Mouse (Mus musculus): ENCODE results near the gene Ebf1.

The Ebf1 gene

DNA sequence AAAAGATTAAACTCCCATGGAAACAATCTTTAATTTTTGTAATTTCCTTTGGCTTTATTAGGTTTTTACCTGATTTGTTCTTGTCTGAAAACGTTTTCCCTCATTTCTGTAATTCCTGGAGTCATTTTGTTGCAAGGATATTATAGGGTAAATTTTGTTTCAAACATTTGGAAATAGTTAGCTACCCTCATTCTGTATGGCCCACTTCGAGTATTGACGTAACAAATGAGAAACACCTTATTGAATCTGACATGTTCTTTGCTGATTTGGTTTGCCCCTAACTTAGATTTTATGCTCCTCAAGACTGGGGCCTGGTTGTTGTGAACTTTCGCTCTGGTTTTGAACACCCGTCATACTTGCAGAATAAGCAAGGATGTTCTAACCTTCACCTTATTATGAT, 120.9 kb downstream of the Ebf1 start:
- no peak for DNase-seq (ENCODE audit: low spot score in 2 of 2)

DNA sequence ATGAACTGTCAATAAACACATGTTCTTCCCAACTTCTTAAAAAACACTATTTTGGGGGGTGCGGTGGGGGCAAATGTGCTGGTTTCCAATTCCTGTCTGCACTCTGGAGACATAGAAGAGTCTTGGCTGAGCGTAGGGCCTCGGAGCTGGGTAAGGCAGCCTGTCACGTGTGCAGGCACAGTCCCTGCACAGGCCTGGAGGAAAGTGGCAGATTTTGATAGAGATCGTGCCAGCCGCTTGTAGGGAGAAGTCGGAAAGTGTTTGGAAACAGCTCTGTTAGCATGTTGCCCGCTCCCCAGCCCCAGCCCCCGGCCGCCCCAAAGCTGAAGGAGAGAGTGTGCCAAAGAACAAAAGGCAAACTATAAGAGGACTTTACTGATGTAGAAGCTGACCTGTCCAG, 121.7 kb downstream of the Ebf1 start:
- DNase-seq (ENCODE audit: low spot score in 2 of 2): no peak

DNA sequence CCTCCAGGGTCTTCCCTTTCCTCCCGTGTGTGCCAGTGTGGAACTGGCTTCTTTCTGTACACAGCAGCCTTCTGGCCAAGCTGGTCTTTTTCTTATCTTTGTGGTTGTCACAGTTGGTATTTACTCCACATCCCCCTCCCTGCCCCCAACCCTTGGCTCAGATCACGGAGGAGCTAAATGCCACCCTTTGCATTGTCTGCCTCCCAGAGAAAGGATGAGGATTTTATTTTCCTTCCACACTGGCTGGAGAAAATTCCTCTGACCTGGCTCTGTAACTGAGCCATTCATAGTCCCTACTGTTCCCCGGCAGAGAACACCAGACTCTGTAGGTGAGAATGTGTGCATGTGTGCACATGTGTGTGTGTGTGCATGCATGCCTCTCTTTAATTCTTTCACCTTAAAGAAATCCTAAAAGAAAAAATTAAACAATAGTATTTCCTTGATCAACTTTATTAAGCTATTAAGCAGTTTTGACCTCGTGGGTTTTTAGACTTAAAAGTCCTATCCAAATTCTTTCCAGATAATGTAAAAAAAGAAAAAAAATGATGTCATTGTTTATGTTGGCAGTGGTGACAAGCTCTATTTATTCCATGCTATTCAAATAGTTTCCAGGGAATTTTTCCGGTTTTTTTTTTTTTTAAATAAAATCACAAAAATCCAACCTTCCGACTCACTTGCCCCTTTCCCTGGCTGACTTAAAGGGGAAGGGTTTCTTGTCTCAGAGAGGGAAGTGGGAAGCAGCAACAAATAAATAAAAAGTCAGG, 123.3 kb downstream of the Ebf1 start:
- no peak for DNase-seq (ENCODE audit: low spot score in 2 of 2)

DNA sequence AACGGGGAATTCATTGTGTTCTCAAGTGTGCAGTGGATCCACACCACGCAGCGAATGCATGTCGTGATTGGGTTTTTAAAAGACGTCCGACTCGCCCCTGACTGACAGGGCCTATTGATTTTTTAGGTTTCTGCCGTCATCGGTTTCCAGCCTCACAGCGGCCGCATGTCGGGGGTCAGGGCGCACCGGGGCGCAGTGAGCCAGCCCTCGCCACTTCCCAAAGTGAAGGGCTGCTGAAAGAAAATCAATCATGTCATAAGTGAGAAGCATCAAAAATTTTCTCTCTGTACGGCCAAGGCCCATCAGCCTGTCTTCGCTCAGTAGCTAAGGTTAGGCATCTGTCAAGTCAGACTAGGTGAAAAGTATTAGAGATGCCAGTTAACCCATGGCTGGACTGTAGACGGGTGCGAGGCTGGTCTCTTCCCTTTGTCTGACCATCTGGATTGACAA, 124.0 kb downstream of the Ebf1 start:
- no peak for DNase-seq (ENCODE audit: low spot score in 2 of 2)

DNA sequence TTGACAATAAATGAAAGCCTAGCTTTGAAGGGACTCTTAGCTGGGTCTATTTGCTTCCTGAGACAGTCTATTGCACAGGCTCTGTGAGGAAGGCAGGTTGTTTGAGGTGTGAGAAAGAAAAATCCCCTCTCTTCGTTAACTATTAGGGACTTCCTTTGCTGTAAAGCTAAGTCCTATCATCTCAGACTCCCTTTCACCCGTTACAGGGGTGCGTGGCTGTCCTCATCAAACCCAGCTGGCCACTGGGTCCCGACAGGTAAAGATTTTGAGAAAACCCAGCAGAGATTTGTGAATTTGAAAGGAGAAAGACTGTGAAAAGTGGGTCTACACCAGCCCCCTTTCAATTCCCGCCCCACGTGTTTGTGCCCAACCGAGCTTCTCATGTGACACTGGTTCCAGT, 127.3 kb downstream of the Ebf1 start:
- DNase-seq (ENCODE audit: low spot score in 2 of 2): no peak

DNA sequence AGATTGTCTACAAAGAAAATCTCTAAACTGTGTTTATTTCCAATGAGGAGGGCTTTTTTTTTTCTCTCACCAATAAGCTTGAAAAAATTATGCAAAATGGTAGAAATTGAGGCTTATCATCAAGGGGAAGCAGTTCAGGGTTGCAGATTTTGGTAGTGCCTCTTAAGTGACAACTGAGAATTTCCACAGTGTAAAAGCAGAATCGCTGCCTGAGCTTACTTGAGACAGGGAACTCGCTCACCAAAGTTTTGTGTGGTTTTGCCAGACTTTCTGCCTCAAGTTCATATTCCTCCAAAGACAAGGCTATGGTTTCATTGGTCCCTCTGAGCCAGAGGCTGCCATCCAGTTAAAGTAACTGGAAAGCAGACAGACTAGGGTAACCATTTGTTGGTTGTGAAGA, 128.8 kb downstream of the Ebf1 start:
- DNase-seq (ENCODE audit: low spot score in 2 of 2): no peak

DNA sequence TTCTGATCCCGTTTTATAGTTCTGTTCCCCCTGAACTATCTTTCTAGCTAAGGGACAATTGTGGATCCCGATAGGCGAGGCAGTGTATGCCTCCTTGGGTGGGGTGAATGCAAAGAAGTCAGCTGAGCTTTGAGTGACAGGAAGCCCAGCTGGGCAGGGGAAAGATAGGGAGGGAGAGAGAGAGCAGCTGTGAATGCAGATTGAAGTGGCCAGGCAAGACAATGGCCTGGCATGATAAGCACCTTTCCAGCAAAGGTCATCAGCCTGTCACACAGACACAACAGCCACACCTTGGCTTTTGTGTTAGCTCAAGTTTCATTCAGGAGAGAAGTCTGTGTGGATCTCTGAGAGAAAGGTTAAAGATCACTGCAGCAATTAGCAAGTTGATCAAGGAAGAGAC, 129.6 kb downstream of the Ebf1 start:
- no peak for DNase-seq (ENCODE audit: low spot score in 2 of 2)

DNA sequence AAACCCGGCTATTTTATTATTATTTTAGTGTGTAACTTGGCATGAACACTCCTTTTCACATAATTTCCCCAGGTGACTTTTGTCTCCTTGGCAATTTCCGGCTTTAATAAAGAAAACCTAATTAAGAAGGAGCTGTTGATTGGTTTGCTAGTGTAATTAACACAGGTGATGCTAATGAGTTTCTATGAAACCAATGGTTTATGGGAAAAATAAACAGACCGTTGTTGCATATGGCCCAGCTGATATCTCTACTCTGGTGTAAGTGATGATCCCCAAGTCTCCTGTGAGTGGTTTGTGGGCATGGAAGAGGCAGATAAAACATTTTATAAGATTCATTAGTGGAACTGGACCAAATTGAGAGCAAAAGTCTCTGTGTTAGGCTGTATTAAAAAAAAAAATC, 132.2 kb downstream of the Ebf1 start:
- DNase-seq (ENCODE audit: low spot score in 2 of 2): no peak

DNA sequence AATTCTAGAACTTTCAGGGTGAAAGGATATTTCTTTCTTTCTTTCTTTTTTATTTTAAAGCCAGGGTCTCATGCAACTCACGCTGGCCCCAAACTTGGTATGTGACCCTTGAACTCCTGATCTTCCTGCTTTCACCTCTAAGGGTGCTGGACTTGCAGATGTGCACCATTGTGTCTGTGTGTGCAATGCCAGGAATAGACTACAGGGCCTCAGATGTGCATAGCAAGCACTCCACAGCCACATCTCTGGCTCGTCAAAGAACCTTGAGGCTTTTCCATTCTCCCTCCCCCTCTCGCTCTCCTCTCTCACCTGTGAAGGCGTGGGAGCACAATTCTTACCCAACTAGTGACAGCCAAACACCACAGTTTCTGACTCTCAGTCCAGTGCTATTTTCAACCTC, 137.2 kb downstream of the Ebf1 start:
- DNase-seq (ENCODE audit: low spot score in 2 of 2): no peak

DNA sequence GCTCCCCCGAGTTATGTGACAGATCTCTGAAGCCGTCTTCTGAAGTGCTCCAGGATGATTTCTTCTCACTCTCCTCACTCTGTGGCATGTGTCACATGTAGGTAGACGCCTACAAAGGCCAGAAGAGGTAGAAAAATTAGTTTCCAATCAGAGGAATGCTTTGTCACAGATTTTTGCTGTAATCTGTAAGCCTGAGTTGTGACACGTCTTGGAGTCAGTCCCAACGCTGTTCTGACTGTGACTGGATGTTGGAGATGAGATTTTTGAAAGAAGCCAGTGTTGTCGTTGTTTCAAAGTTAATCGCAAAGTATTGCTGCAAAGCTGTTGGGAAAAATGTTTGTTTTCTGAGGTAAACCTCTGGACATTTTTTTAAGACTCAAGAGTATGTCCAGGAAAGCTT, 139.2 kb downstream of the Ebf1 start:
- DNase-seq (ENCODE audit: low spot score in 2 of 2): no peak

DNA sequence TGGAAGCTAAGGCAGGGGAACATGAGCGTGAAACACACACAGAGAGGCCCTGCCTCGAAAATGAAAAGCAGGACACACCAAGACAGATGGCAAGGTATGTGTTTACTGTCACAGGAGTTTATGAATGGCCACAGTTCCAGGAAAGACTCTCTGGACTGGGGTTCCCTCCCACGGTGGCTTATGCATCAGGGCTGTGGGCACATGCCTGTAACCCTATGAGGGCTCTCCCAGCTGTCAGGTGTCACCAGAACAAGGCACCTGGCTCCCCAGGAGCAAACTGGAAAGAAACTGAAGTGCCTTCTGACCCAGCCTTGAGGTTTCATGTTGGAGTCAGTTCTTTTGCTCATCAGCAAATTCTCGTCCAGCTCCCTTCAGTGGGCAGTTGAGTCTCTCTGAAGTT, 141.7 kb downstream of the Ebf1 start:
- DNase-seq (ENCODE audit: low spot score in 2 of 2): no peak

DNA sequence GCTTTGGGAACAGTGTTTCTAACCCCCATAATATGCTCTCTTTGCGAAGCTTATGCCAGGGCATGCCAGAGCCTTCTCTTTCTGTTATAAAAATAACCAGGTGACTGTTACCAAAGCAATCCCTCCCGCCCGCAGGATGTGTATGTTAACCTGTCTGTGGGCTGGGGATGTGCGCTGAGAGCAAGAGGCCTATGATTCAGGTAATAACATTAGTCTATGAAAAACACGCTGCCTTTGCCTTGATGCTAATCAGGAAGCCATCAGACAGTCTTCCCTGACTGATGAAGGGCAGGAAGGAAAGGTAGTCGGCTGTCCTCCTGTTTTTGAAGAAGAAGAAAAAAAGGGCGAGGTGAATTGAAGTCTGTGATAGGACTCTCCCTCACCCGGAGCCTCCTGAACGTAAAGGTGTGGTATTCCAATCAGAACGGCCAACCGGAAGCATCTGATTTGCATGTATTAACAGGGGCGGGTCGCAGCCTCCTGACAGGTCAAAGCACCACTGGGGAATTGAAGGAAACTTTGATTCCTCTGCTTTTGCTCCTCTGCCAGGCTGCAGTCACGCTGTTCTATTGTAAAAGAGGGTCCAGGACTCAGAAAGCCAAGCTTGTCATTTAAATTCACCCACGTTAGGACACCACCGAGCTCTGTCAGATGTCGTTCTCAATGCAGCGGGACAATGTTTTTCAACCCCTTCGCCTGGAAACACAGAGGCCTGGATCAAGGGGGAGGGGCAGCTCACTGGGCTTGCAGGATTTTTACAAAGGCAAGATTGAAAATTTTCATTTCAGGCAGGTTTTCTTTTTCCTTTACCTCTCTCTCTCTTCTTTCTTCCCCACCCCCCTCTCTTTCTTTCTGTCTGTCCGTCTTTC, 144.2 kb downstream of the Ebf1 start:
- DNase-seq (ENCODE audit: low spot score in 2 of 2): no peak

DNA sequence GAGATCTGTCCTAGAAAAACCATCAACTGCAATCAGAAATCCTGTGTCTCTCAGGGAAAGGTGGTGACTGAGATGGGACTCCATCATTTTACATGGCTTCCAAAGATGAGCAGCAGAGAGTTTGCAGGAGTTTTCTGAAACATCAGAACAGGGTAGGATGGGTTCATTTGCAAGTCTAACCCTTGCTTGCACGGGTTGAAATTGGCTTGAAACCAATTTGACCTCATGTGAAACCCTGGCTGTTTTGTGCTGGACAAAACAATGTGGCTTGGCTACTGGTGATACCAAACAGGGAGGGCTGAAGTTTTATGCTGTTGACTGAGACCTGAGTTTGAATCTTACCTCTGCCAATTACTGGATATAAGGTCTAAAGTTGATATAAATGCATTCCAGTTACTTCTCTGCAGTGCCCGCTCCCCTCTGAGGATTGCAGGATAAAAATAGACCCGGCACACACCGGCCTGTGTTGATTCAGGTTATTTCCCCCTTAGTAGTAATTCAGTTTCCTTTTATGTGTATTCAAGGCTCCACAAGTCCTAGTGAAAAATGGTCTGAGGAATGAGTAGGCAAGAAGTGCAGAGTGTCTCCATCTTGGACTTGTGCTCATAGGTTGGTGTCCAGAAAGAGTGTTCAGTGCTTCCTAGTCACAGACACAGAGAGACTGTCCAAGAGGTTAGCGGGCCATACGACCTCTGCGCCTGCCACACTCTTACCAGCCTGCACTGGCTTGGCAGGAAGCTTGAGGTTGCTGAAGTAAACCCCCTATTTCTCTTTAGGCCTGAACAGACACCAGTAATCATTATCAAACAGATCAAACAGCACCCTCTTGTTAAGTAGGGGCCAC, 147.1 kb downstream of the Ebf1 start:
- no peak for DNase-seq (ENCODE audit: low spot score in 2 of 2)

DNA sequence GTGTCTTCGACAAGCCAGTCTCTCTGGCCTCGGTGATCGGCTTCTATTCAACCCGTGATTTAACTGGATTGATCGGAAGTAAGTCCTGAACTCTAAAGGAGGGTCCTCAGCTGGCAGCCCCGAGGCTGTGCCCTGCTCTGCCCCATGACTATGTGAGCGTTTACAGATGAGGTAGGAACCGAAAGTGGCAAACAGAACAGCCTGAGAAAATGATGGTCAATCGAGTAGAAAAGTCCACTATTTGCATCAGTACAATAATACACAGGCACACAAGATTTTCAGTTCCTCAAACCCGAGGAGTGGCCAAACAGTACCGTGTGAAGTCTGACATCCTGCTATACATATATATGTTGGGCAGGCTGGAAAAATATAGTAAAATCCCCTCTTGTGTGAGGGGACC, 147.9 kb downstream of the Ebf1 start:
- no peak for DNase-seq (ENCODE audit: low spot score in 2 of 2)

DNA sequence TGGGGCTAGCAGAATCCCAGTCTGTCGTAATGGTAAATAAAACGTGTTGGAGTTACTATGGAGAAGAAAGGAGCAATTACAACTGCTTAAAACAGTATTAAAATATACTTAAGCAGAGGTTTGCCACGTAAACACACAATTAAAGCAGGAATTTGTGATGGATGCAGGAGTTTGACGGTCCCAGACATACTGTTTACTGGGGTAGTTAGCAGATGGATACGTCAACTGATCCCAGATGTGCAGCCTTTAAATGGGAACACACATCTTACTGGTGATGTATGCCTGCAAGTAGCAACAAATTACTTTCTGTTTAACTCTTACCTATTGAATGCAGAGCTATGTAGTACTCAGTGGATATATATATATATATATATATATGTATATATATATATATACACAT, 149.1 kb downstream of the Ebf1 start:
- no peak for DNase-seq (ENCODE audit: low spot score in 2 of 2)

DNA sequence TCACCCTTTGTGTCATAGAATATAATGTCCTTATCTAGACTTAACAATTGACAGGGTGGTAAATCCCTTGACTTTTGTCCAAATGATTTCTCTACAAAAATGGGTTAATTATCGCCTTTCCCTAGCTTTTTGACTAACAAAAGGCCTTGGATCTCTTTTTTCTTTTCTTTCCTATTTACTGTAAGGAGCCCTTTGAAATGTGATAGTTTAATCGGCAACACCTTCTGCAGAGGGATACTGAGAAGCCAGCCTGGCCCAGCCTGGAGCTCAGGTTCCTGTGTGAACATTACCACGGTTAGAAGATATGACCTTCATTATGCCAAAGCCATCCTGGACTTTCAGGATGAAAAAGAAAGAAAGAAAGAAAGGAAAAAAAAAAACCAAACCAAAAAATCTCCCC, 150.2 kb downstream of the Ebf1 start:
- DNase-seq (ENCODE audit: low spot score in 2 of 2): no peak

DNA sequence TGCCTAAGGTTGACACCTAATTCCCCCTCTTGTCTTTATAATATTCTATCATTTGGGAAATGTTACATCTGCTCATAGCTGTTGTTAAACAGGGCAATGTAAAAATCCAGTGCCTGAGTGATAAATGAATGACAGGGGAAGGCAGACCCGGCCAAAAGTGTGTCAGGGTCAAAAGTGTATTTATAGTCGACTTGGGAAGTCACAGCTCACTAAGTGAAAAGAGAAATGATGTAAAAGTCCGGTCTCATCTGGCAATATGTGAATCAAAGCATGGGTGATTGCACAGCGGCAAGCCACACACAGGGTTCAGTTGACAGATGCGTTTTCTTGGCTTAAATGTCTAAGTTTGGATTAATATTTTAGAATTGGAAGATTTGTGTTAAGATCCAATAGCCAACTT, 151.2 kb downstream of the Ebf1 start:
- no peak for DNase-seq (ENCODE audit: low spot score in 2 of 2)

DNA sequence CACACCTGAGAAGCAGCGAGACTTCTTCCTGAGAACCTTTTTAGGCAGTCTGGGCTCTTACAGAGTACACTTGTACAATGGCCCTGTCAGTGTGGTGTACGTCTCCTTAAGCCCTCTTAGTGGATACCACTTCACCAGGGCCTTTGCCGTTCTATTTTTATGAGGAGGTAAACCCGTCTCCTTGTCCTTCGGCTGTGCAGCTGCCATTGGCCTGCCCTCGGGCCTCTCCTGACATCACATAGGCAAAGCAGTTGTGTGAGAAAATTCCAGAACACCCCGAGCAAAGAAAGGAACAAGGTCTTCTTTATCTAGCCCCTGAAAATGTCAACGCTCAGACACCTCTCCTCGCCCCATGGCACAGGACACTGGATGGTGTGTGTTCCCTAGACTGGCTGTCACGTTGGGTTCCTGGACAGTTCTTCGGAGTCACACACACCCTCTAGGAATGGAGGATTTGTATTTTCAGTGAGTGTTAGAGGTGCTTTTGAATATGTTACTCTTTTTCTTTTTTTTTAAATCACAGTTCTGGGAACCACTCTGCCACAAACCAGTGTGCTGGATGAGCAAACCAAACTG, 154.0 kb downstream of the Ebf1 start:
- DNase-seq (ENCODE audit: low spot score in 2 of 2): no peak

DNA sequence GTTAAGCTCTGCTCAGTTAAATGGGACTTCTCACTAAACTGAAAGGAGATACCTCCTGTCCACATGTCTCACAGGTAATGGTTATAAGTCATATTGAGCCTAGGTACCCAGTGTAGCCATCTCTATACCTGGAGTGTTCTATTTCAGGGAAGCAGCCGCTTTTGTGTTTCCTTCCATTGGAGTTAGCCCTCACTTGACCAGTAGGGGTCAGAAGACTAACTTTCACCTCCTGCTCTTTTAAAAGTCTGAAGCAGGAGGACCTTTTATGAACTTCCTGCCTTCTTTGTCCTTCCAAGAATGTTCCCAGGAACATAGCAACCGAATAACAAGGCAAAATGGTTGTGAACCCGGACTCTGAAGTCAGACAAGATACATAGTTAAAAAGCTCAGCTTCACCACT, 157.3 kb downstream of the Ebf1 start:
- no peak for DNase-seq (ENCODE audit: low spot score in 2 of 2)

DNA sequence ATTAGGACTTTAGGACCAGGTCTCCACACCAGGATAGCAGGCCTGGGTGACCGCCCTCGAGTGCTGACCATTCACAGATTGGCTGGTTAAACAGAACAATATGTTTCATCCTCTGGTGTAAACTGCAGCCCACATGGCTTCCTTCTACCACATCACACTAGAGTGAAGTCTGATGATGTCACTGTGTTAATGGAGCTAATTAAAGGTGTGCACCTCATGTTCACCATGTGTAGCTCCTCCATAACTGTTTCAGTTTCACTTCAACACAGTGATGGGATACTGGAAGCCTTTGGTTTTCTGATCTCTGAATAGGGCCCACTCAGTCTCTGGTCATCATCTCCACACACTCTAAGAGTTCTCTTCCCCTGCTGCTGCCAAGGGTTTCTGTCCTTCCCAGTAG, 158.4 kb downstream of the Ebf1 start:
- no peak for DNase-seq (ENCODE audit: low spot score in 2 of 2)

DNA sequence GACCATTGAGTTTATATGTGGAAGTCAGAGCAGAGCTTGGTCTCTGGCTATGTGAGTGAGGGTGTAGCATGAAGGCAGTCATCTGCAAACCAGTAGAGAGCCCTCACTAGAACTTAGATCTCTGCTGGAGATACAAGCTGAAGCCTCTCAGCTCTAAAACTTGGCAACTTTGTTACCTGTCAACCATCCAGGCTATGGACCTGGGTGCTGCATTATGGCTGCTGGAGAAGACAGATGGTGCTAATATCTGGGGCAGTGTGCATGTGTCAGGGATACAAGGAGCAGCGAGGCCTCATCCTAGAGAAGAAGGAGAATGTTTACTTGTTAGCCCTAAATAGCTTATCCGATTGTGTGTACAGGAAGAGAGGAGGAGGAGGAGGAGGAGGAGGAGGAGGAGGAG, 159.4 kb downstream of the Ebf1 start:
- no peak for DNase-seq (ENCODE audit: low spot score in 2 of 2)
